Mouse (Mus musculus) layer of hippocampus, postnatal 14 days (tissue): ENCODE measurements around the gene Mad2l1bp. TPM values are rescaled to one million over a fixed set of nuclear protein-coding genes. Genes with fewer than 3 reads are reported as not detected.

Experiments
- DNase-seq, 2 experiments: peaks; one replicate each; pipeline ENCODE4 v3.0.0; 2021 to 2022; ENCODE audit warnings: low spot score in 2 of 2, mixed read lengths in 1 of 2
- total RNA-seq, 2 experiments: library from RNA; stranded (reverse); gene quantifications; 2 replicates each; pipeline ENCODE4 v1.2.3; 2021

Mad2l1bp gene
- total RNA-seq, 2 experiments from 2014 or later: 9.0 to 11.3 TPM

- DNase-seq: no peak
These were observed 37.9 kb downstream of the Mad2l1bp start for GRCm38 (mm10) chr17:46115489-46115888.

- DNase-seq: peak; percentile 77 to 85
These were observed 42.7 kb downstream of the Mad2l1bp start, which contains the start of gene Mrps18a for GRCm38 (mm10) chr17:46110402-46111289. TSS of gene Mrps18a (plus strand) at chr17:46110986.

- no peak for DNase-seq
These were observed 45.1 kb downstream of the Mad2l1bp start for GRCm38 (mm10) chr17:46108286-46108685.

GRCm38 (mm10) chr17:46104487-46104886 is 48.9 kb downstream of the Mad2l1bp start:
- DNase-seq: peak in 1 of 2 experiments; percentile 26

GRCm38 (mm10) chr17:46102608-46103159 is 50.7 kb downstream of the Mad2l1bp start:
- DNase-seq: no peak

- DNase-seq: no peak
These were observed 51.4 kb downstream of the Mad2l1bp start for GRCm38 (mm10) chr17:46101906-46102305.

GRCm38 (mm10) chr17:46098525-46098924 is 54.8 kb downstream of the Mad2l1bp start:
- DNase-seq: no peak

Other genes starting within 250 kb of the Mad2l1bp start
- gene Vegfa, start 121.2 kb downstream of the Mad2l1bp start, total RNA-seq: 10 to 100 TPM; 79.6 to 96.5 TPM
- 10 to 100 TPM; 77.4 to 79.2 TPM for gene Mrps18a, start 42.6 kb downstream of the Mad2l1bp start, total RNA-seq
- gene Rsph9, start 9.3 kb downstream of the Mad2l1bp start, total RNA-seq: 10 to 100 TPM; 27.4 to 28.5 TPM
- 100 to 1,000 TPM; 100 to 107 TPM for gene Gtpbp2, start 7.5 kb upstream of the Mad2l1bp start, total RNA-seq
- gene Polh, start 49.1 kb upstream of the Mad2l1bp start, total RNA-seq: 1 to 10 TPM; 6.2 to 6.9 TPM
- 10 to 100 TPM; 43.8 to 44.4 TPM for gene Xpo5, start 49.2 kb upstream of the Mad2l1bp start, total RNA-seq
- 10 to 100 TPM; 35.0 to 35.9 TPM for gene Polr1c, start 94.5 kb upstream of the Mad2l1bp start, total RNA-seq
- 10 to 100 TPM; 81.9 to 91.9 TPM for gene Yipf3, start 94.5 kb upstream of the Mad2l1bp start, total RNA-seq
- gene Lrrc73, start 100.0 kb upstream of the Mad2l1bp start, total RNA-seq: 10 to 100 TPM; 76.9 to 83.1 TPM
- 10 to 100 TPM; 43.4 to 49.2 TPM for gene Tjap1, start 129.5 kb upstream of the Mad2l1bp start, total RNA-seq
- 10 to 100 TPM; 44.1 to 50.9 TPM for gene Dlk2, start 143.9 kb upstream of the Mad2l1bp start, total RNA-seq
- 10 to 100 TPM; 10.2 to 10.3 TPM for gene Abcc10, start 174.8 kb upstream of the Mad2l1bp start, total RNA-seq
- 10 to 100 TPM; 64.7 to 67.3 TPM for gene Zfp318, start 230.2 kb upstream of the Mad2l1bp start, total RNA-seq